Mouse (Mus musculus) forebrain, postnatal 0 days (tissue): ENCODE results near the gene Ksr1. TPM values are rescaled to one million over a fixed set of nuclear protein-coding genes. Genes with fewer than 3 reads are reported as not detected.
A peak's percentile ranks its signal among the peaks of the same experiment; 100 is the strongest.

ENCODE experiments used
- ATAC-seq: fragments of 200-750 bp; cut with Nextera tagmentation; 2 replicates; pipeline ENCODE4 v1.8.0; 2017; ENCODE audit warnings: mild to moderate bottlenecking, moderate library complexity
- DNase-seq: peaks from one replicate; pipeline ENCODE4 v3.0.0-alpha.2; 2015
- H3K27ac ChIP-seq: fragments of 300-500 bp; sonication (generic); 2 replicates; pipeline ENCODE4 v1.5.1; 2014; ENCODE audit warnings: low read depth, mild to moderate bottlenecking, antibody characterized with exemption, low read length, moderate library complexity, mixed read lengths
- H3K27me3 ChIP-seq: fragments of 300-500 bp; sonication (generic); 2 replicates; pipeline ENCODE4 v1.6.1; 2014; ENCODE audit warnings: mild to moderate bottlenecking, low read length, mixed read lengths; ENCODE audit not compliant: insufficient read depth
- H3K36me3 ChIP-seq: fragments of 300-500 bp; sonication (generic); 2 replicates; pipeline ENCODE4 v1.6.1; 2014; ENCODE audit warnings: mild to moderate bottlenecking, moderate library complexity; ENCODE audit not compliant: insufficient read depth
- H3K4me1 ChIP-seq: fragments of 300-500 bp; sonication (generic); 2 replicates; pipeline ENCODE4 v1.6.1; 2014; ENCODE audit warnings: antibody characterized with exemption; ENCODE audit not compliant: insufficient read depth
- H3K4me2 ChIP-seq: fragments of 300-500 bp; sonication (generic); 2 replicates; pipeline ENCODE4 v1.6.1; 2014; ENCODE audit warnings: low read depth, mild to moderate bottlenecking, moderate library complexity
- H3K4me3 ChIP-seq: fragments of 300-500 bp; sonication (generic); 2 replicates; pipeline ENCODE4 v1.5.1; 2014; ENCODE audit warnings: low read depth, low read length, mixed read lengths
- H3K9ac ChIP-seq: fragments of 300-500 bp; sonication (generic); 2 replicates; pipeline ENCODE4 v1.6.1; 2014; ENCODE audit warnings: mild to moderate bottlenecking
- H3K9me3 ChIP-seq: fragments of 300-500 bp; sonication (generic); 2 replicates; pipeline ENCODE4 v1.6.1; 2016; ENCODE audit warnings: low read length
- CTCF ChIP-seq: sonication (generic); IDR thresholded peaks from 2 replicates; pipeline ENCODE4 v1.5.1; 2016; ENCODE audit warnings: antibody characterized with exemption, control low read depth, low read depth
- WGBS: fragments of 180-500 bp; shearing (Covaris S2); extraction: QIAGEN DNeasy Blood & Tissue Kit; methylation state at CpG from one replicate; pipeline ENCODE4 v1.1.7; 2014; 5-methylcytosine and 5-hydroxymethylcytosine counted together
- polyA plus RNA-seq: library from polyadenylated mRNA; unstranded; fragments of >200 nt; fragmentation: Nextera tagmentation; extraction: Ambion mirVana; gene quantifications from 2 replicates; pipeline ENCODE4 v1.2.1, GENCODE M21; 2015
- total RNA-seq: library from RNA; depleted of rRNA; stranded (reverse); fragments of >200 nt; gene quantifications from 2 replicates; pipeline ENCODE4 v1.2.3, GENCODE M21; 2014

Ksr1 gene
- total and polyA plus RNA-seq, 2 experiments from 2014 or later, result 2.7 to 33.2 TPM

DNA sequence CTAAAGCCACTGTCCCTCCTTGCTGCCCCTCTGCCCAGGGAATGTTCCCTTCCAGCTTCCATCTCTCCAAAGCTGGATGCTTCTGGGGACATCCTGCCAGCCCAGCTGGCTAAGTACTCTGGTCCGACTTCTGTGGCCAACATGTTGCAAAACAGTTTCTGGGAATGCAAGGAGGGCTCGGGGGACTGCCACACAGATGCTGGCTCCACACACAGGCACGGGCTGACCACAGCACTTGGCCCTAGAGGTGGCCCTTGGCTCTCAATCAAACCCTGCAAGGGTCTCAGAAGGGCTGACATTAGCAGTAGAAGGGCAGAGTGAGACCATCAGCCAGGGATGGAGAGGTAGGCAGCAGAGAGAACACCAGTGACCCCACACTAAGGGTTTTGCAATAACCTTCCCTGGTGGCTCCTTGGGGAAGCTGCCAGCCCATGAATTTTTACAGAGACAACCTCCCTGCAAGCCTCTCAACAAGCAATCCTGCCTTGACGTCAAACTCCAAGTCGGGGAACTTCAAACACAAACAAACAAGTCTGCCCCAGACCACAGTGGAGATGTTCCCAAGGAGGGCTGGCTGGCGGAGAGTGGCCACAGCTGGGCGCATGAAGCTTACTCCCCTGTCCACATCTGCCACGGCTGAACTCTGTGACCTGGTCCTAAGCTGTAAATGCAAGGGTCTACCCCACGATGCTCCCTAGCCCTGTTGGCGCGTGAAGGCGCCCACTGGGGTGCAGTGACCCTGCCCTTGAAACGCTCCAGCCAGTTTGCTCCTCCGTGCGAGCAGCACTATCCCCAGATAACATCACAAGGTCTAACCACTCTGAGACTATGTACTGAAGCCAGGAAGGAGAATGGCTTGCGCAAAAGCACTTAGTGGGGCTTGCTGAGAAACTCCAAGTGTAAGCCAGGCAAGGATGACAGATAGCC, 65.0 kb downstream of the Ksr1 start:
- Histone ChIP-seq H3K36me3 (no peaks in the 10 kb centered on the region), H3K9ac (no peak overlapping the region), H3K4me1 (no peaks in the 10 kb centered on the region), H3K27ac (no peak overlapping the region), H3K4me2 (no peak overlapping the region), H3K9me3 (no peaks in the 10 kb centered on the region), H3K4me3 (no peak overlapping the region), H3K27me3 (no peaks in the 10 kb centered on the region)
- 85% methylated on average over 16 of the region's 16 CpGs for WGBS
- TF ChIP-seq CTCF, result no peak
- DNase-seq (no peak), ATAC-seq (no peak)

- H3K9ac ChIP-seq, result no peak overlapping the region
- DNase-seq (no peak), ATAC-seq (peak; percentile 45; the same call in 1 of the 2 replicates)
- no peaks in the 10 kb centered on the region for H3K36me3 ChIP-seq
- WGBS, result 77% methylated on average over 6 of the region's 6 CpGs
- H3K27ac ChIP-seq, result no peak overlapping the region
- H3K9me3 ChIP-seq, result no peaks in the 10 kb centered on the region
- no peaks in the 10 kb centered on the region for H3K27me3 ChIP-seq
- no peak overlapping the region for H3K4me3 ChIP-seq
- no peak for TF ChIP-seq CTCF
- no peaks in the 10 kb centered on the region for H3K4me1 ChIP-seq
- no peak overlapping the region for H3K4me2 ChIP-seq
Observed at GRCm38 (mm10) chr11:79080081-79080480, 66.1 kb downstream of the Ksr1 start.

DNA sequence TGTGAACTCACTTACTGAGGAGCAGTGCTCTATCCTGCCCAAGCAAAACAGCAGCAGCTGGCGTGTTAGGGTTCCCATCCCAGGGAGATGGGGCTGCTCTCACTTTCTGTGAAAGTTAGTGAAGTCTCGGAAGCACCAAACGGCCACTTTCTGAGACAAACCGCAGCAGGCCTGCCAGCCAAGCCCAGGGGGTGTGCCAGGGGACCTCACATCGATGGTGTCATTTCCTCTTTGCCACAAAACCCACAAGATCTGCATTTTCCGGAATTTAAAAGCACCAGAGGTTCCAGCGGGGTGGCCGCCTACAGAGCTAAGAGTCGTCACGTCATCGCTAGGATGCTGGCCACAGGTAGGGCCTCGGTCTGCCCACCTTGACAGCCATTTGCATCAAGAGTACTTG, 69.7 kb downstream of the Ksr1 start:
- Histone ChIP-seq H3K27me3 (no peaks in the 10 kb centered on the region), H3K36me3 (peaks cover 7% of the 10 kb centered on the region; the same call in 1 of the 2 replicates), H3K27ac (no peak overlapping the region), H3K9ac (no peak overlapping the region), H3K4me3 (no peak overlapping the region), H3K9me3 (no peaks in the 10 kb centered on the region), H3K4me2 (no peak overlapping the region), H3K4me1 (no peaks in the 10 kb centered on the region)
- WGBS, result 83% methylated on average over 12 of the region's 12 CpGs
- DNase-seq (no peak), ATAC-seq (no peak)
- TF ChIP-seq CTCF, result no peak

DNA sequence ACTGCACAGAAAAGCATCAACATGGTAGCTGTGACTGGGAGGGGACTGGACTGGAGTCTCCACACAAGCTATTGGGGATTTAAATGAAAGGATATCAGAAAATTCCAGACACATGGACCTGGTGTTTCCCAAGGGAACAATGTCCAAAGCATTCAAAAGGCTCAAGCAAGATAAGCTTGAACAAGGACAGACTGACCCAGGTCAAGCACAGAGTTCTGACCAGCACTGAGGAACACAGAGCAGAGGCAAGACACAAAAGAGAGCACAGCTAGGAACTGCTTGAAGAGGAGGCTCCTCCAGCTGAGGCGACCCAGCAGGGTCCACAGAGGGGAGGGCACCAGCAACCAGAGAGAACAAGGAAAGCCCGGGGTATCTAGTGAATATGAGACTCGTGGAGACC, 71.2 kb downstream of the Ksr1 start:
- no peak for TF ChIP-seq CTCF
- DNase-seq, result no peak
- peaks cover 7% of the 10 kb centered on the region; the same call in 1 of the 2 replicates for H3K36me3 ChIP-seq
- 62% methylated on average over 3 of the region's 3 CpGs for WGBS
- H3K9me3 ChIP-seq, result no peaks in the 10 kb centered on the region
- no peak overlapping the region for H3K4me2 ChIP-seq
- no peak overlapping the region for H3K27ac ChIP-seq
- no peak overlapping the region for H3K9ac ChIP-seq
- no peaks in the 10 kb centered on the region for H3K27me3 ChIP-seq
- ATAC-seq, result no peak
- no peak overlapping the region for H3K4me3 ChIP-seq
- H3K4me1 ChIP-seq, result 0 out of 2 replicates have a peak, but pooled peaks cover under 1% of the 10 kb centered on the region

- Histone ChIP-seq H3K27ac (no peak overlapping the region), H3K4me1 (0 out of 2 replicates have a peak, but pooled peaks cover 4% of the 10 kb centered on the region), H3K9ac (no peak overlapping the region), H3K4me3 (no peak overlapping the region), H3K9me3 (no peaks in the 10 kb centered on the region), H3K4me2 (no peak overlapping the region), H3K36me3 (peaks cover 7% of the 10 kb centered on the region; the same call in 1 of the 2 replicates), H3K27me3 (no peaks in the 10 kb centered on the region)
- WGBS, result 94% methylated on average over 3 of the region's 3 CpGs
- TF ChIP-seq CTCF, result no peak
- DNase-seq (no peak), ATAC-seq (no peak)
Observed at GRCm38 (mm10) chr11:79074611-79075010, 71.6 kb downstream of the Ksr1 start.

GRCm38 (mm10) chr11:79073583-79073982, 72.6 kb downstream of the Ksr1 start:
- 80% methylated on average over 4 of the region's 4 CpGs for WGBS
- no peak overlapping the region for H3K4me2 ChIP-seq
- no peak overlapping the region for H3K27ac ChIP-seq
- 0 out of 2 replicates have a peak, but pooled peaks cover 5% of the 10 kb centered on the region for H3K4me1 ChIP-seq
- H3K27me3 ChIP-seq, result no peaks in the 10 kb centered on the region
- ATAC-seq (no peak), DNase-seq (no peak)
- H3K4me3 ChIP-seq, result no peak overlapping the region
- peaks cover 7% of the 10 kb centered on the region; the same call in 1 of the 2 replicates for H3K36me3 ChIP-seq
- no peak overlapping the region for H3K9ac ChIP-seq
- no peaks in the 10 kb centered on the region for H3K9me3 ChIP-seq
- TF ChIP-seq CTCF, result no peak

- Histone ChIP-seq H3K27ac (no peak overlapping the region), H3K4me3 (no peak overlapping the region), H3K4me1 (0 out of 2 replicates have a peak, but pooled peaks cover 5% of the 10 kb centered on the region), H3K4me2 (no peak overlapping the region), H3K27me3 (no peaks in the 10 kb centered on the region), H3K9me3 (no peaks in the 10 kb centered on the region), H3K9ac (no peak overlapping the region), H3K36me3 (peaks cover 7% of the 10 kb centered on the region; the same call in 1 of the 2 replicates)
- 95% methylated on average over 8 of the region's 8 CpGs for WGBS
- no peak for TF ChIP-seq CTCF
- ATAC-seq (no peak), DNase-seq (no peak)
Observed at GRCm38 (mm10) chr11:79072108-79072507, 74.1 kb downstream of the Ksr1 start.
